Mouse (Mus musculus) cerebellum, postnatal 4 days (tissue): ENCODE data around the gene Gimap1.

Experiments
- DNase-seq, 2 experiments: peaks; one replicate each; pipeline ENCODE4 v3.0.0; 2022; ENCODE audit warnings: low spot score in 2 of 2, mixed read lengths in 1 of 2

Gene Gimap1

GRCm38 (mm10) chr6:48738961-48739779, at the start of gene Gimap1:
TSS of gene Gimap1 (plus strand) at chr6:48739054.
- DNase-seq, result no peak

GRCm38 (mm10) chr6:48689320-48689719, 49.5 kb upstream of the Gimap1 start:
- no peak for DNase-seq

GRCm38 (mm10) chr6:48692962-48693361, 45.9 kb upstream of the Gimap1 start:
- DNase-seq, result no peak

GRCm38 (mm10) chr6:48696830-48697554, 41.9 kb upstream of the Gimap1 start:
- DNase-seq, result no peak

- DNase-seq, result no peak
Measured at GRCm38 (mm10) chr6:48697555-48697930, 41.3 kb upstream of the Gimap1 start.

- no peak for DNase-seq
Measured at GRCm38 (mm10) chr6:48698066-48698856, 40.6 kb upstream of the Gimap1 start.

GRCm38 (mm10) chr6:48698888-48699287, 40.0 kb upstream of the Gimap1 start:
- DNase-seq, result no peak

- DNase-seq, result no peak
Measured at GRCm38 (mm10) chr6:48700251-48701075, 38.4 kb upstream of the Gimap1 start.

- DNase-seq, result no peak
Measured at GRCm38 (mm10) chr6:48702146-48702545, 36.7 kb upstream of the Gimap1 start.

GRCm38 (mm10) chr6:48702601-48703000, 36.3 kb upstream of the Gimap1 start:
- no peak for DNase-seq

GRCm38 (mm10) chr6:48704146-48704545, 34.7 kb upstream of the Gimap1 start:
- DNase-seq, result no peak

GRCm38 (mm10) chr6:48706130-48706529, 32.7 kb upstream of the Gimap1 start:
- no peak for DNase-seq

- no peak for DNase-seq
Measured at GRCm38 (mm10) chr6:48718455-48718854, 20.4 kb upstream of the Gimap1 start, which contains the start of the genes Gm28053 and Gimap7. TSS of gene Gm28053 (plus strand) at chr6:48718607. TSS of gene Gimap7 (plus strand) at chr6:48718621.

- DNase-seq, result no peak
Measured at GRCm38 (mm10) chr6:48720326-48720725, 18.5 kb upstream of the Gimap1 start.

- no peak for DNase-seq
Measured at GRCm38 (mm10) chr6:48723468-48723867, 15.4 kb upstream of the Gimap1 start.

GRCm38 (mm10) chr6:48725476-48725875, 13.4 kb upstream of the Gimap1 start:
- no peak for DNase-seq

GRCm38 (mm10) chr6:48727761-48728160, 11.1 kb upstream of the Gimap1 start:
- no peak for DNase-seq

- DNase-seq, result no peak
Measured at GRCm38 (mm10) chr6:48732864-48733304, 6.0 kb upstream of the Gimap1 start.

GRCm38 (mm10) chr6:48733660-48734059, 5.2 kb upstream of the Gimap1 start:
- no peak for DNase-seq

GRCm38 (mm10) chr6:48737053-48737452, 1.8 kb upstream of the Gimap1 start:
- DNase-seq, result no peak

- DNase-seq, result no peak
Measured at GRCm38 (mm10) chr6:48737688-48738087, 1.2 kb upstream of the Gimap1 start.
